Mouse (Mus musculus): ENCODE measurements around the gene Crip1.
A peak's percentile ranks its signal among the peaks of the same experiment; 100 is the strongest.
"Not testable (repeated sequence)": the region's sequence is repeated elsewhere in the genome, so short reads cannot be mapped to it uniquely, and the experiment has no call there.

Crip1 gene

DNA sequence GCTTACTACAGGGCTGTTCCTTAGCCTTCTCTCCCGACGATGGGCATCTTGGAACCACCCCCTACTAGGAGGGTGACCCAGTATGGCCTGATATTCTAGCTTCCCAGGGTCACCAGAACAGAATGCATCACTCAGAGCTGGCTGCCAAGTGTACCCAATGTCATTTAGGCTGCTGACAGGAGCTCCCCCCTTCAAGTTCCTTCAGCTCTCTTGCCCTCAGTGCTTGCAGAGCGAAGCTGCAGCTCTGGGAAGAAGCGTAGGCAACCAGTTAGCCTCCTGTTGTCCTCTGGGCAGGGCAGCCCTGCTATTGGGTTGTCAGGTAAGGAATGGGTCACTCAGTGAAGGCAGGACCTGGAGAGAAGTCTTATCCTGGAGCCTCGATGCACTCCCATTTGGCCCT, 38.8 kb downstream of the Crip1 start:
- no peak for DNase-seq (ENCODE audit: low spot score in 2 of 2)

DNA sequence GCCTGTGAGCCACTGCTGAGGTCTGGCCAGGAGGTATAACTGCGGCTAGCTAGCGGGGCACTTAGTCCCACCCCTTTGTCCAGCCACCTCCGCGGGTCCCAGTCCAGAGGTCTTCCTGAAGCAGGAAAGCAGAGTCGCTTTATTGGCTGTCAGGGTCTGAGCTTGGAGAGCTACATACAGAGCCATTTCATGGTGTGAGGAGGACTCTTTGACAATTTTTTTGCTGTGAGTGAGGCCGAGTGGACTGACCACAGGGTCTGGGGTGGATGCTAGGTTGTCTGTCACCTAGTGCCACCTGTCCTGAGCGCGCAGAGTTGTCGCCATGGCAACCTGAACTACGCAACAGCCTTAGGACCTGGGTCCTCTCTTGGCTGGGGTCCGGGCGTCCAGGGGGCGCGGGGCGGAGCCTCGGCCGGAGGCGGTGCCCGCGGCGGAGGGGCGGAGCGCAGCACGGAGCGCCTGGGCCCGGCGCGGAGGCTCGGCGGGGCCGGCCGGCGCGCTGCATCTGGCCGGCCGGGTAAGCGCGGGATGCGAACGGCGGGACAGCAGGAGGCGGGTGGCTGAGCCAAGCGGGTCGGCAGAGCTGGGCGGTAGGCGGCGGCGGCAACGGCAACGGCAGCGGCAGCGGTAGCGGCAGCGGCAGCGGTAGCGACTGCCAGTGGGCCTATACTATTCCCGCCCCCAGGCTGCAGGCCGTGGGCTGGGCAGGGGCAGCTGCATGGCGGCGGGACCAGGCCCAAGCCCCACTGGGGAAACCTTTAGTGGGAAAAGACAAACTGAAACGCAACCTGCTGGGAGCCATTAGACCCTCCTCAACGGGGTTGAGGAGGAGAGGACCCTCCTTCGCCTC, 39.6 kb downstream of the Crip1 start, which contains the start of gene Tmem121:
Tmem121 (plus strand) TSS at position 489 of the 850 bp plus-strand sequence.
- DNase-seq (ENCODE audit: low spot score in 2 of 2): no peak

DNA sequence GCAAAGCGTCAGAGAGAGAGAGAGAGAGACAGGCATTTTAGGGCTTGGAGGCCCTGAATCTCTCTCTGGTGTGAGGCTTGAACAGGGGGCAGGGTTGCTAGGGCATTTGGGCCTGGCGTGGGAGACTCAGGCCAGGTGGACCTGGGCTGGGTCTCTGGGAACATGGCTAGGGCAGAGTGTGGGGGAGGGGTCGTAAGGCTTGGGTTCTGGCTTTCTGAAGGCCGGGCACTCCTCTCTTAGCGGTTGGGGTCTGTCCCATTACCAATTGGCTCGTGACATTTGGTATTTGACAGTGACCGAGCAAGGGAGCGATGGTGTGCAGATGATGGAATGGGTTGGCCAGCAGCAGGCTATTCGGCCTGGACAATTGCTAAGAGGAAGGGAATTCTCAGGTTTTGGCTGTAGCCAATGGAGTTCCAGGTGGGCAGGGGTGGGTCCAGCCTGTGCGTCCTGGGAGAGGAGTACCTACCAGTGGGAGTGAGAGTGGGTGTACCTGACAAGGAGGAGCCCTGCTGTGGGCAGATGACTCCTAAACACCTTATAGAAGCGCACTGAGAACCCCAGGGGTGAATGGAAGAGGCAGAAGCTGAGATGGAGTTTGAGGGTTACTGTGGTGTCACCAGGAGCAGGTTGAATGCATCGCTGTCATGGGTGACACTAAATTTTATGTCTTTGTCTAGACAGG, 40.4 kb downstream of the Crip1 start:
- DNase-seq (ENCODE audit: low spot score in 2 of 2): no peak

- DNase-seq (ENCODE audit: low spot score in 2 of 2): no peak
These were observed 40.9 kb downstream of the Crip1 start for GRCm38 (mm10) chr12:113187011-113187375.

GRCm38 (mm10) chr12:113187584-113188295, 41.6 kb downstream of the Crip1 start:
- peak; percentile 71 to 73 for DNase-seq (ENCODE audit: low spot score in 2 of 2)

DNA sequence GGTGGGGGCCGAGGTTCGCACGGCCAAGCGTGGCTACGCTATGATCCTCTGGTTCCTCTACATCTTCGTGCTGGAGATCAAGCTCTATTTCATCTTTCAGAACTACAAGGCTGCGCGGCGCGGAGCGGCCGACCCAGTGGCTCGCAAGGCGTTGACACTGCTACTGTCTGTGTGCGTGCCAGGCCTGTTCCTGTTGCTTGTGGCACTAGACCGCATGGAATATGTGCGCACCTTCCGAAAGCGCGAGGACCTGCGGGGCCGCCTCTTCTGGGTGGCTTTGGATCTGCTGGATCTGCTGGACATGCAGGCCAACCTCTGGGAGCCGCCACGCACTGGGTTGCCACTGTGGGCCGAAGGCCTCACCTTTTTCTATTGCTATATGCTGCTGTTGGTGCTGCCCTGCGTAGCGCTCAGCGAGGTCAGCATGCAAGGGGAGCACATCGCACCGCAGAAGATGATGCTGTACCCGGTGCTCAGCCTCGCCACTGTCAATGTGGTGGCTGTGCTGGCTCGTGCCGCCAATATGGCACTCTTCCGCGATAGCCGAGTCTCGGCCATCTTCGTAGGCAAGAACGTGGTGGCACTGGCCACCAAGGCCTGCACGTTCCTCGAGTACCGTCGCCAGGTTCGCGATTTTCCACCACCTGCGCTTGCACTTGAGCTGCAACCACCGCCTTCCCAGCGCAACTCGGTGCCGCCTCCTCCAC, 42.4 kb downstream of the Crip1 start:
- no peak for DNase-seq (ENCODE audit: low spot score in 2 of 2)

DNA sequence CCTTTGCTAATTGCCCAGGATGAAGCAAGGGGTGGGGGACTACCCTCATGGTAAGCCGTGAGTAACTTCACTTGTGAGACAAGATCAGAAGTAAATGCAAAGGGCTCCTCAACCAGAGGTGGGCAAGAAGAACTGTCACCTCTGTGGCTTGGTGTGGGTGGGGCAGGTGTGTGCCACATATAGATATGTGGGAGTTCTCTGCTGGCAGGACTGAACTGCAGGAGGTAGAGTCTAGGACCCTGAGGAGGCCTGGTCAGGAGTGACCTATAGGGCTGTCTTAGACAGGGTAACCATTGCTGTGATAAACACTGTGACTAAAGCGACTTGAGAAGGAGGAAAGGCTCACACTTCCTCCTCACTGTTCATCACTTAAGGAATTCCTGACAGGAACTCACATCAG, 47.3 kb downstream of the Crip1 start:
- no peak for DNase-seq (ENCODE audit: low spot score in 2 of 2)

- not testable (repeated sequence) for DNase-seq (ENCODE audit: low spot score in 2 of 2)
These were observed 53.0 kb downstream of the Crip1 start for GRCm38 (mm10) chr12:113199132-113199531.

GRCm38 (mm10) chr12:113201301-113201700, 55.2 kb downstream of the Crip1 start:
- DNase-seq (ENCODE audit: low spot score in 2 of 2): no peak

DNA sequence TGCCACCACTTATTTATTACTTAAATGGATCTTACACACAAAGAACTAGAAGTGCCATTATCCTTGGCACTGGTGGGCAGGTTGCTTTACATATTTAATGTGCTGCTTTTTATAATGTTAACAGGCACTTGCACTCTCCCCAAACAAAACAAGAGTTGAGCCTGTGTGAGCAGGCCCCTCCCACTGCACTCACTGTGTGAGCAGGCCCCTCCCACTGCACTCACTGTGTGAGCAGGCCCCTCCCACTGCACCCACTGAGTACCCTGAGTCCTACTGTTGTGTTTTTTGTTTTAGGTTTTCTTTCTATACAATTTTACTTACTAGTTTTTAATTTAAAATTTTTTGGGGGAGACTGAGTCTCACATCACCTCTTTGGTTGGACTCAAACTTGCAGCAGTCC, 55.9 kb downstream of the Crip1 start:
- no peak for DNase-seq (ENCODE audit: low spot score in 2 of 2)
